Mouse (Mus musculus) urinary bladder, adult 18-20 months (tissue): ENCODE measurements around the gene Gk.
A peak's percentile ranks its signal among the peaks of the same experiment; 100 is the strongest.

Experiments used
- DNase-seq, 2 experiments: peaks; one replicate each; pipeline ENCODE4 v3.0.0; 2022; ENCODE audit warnings: low spot score in 2 of 2, mixed read lengths in 2 of 2

Gene Gk

GRCm38 (mm10) chrX:85776544-85777087 lies at the start of gene Gk:
Gene Gk (minus strand): TSS chrX:85776819.
- DNase-seq = peak; percentile 89 to 96

GRCm38 (mm10) chrX:85804706-85805376 lies 28.2 kb upstream of the Gk start:
- DNase-seq = no peak

- no peak for DNase-seq
Measured at GRCm38 (mm10) chrX:85803006-85803405, 26.4 kb upstream of the Gk start.

GRCm38 (mm10) chrX:85797449-85797848 lies 20.8 kb upstream of the Gk start:
- no peak for DNase-seq

GRCm38 (mm10) chrX:85778346-85778745 lies 1.7 kb upstream of the Gk start:
- DNase-seq = no peak

- DNase-seq = no peak
Measured at GRCm38 (mm10) chrX:85777141-85777540, 522 bp upstream of the Gk start.

- no peak for DNase-seq
Measured at GRCm38 (mm10) chrX:85775879-85776543, 608 bp downstream of the Gk start.

- no peak for DNase-seq
Measured at GRCm38 (mm10) chrX:85771303-85771702, 5.3 kb downstream of the Gk start.

GRCm38 (mm10) chrX:85770747-85771146 lies 5.9 kb downstream of the Gk start:
- DNase-seq = no peak

- DNase-seq = no peak
Measured at GRCm38 (mm10) chrX:85768578-85768977, 8.0 kb downstream of the Gk start.

- no peak for DNase-seq
Measured at GRCm38 (mm10) chrX:85756005-85756404, 20.6 kb downstream of the Gk start.

GRCm38 (mm10) chrX:85743837-85744236 lies 32.8 kb downstream of the Gk start:
- no peak for DNase-seq

- DNase-seq = no peak
Measured at GRCm38 (mm10) chrX:85733228-85733627, 43.4 kb downstream of the Gk start.

GRCm38 (mm10) chrX:85731133-85731938 lies 45.3 kb downstream of the Gk start:
- no peak for DNase-seq

- peak in 1 of 2 experiments; percentile 1 for DNase-seq
Measured at GRCm38 (mm10) chrX:85721226-85721625, 55.4 kb downstream of the Gk start.

- DNase-seq = no peak
Measured at GRCm38 (mm10) chrX:85710399-85710798, 66.2 kb downstream of the Gk start.

GRCm38 (mm10) chrX:85705715-85706114 lies 70.9 kb downstream of the Gk start:
- DNase-seq = no peak

- no peak for DNase-seq
Measured at GRCm38 (mm10) chrX:85683723-85684122, 92.9 kb downstream of the Gk start.

GRCm38 (mm10) chrX:85682125-85682524 lies 94.5 kb downstream of the Gk start:
- DNase-seq = no peak

- DNase-seq = peak in 1 of 2 experiments; percentile 13
Measured at GRCm38 (mm10) chrX:85676808-85677207, 99.8 kb downstream of the Gk start.
